Mouse (Mus musculus): ENCODE measurements around the gene Nup37. TPM values are rescaled to one million over a fixed set of nuclear protein-coding genes. Genes with fewer than 3 reads are reported as not detected.

Nup37 gene
- polyA plus RNA-seq, 1 experiment from 2014 or later: 88.1 TPM

Other genes with a start within 250 kb of the Nup37 start
- 0.20 TPM in 1 of 2 replicates, not detected in the other for gene Pmch, start 55.9 kb upstream of the Nup37 start, polyA plus RNA-seq (2015; fragmentation: Nextera tagmentation; extraction: Ambion mirVana)
- gene Parpbp, start 51 bp upstream of the Nup37 start, polyA plus RNA-seq (2015; fragmentation: Nextera tagmentation; extraction: Ambion mirVana): 9.1 and 10.4 TPM in 2 replicates
- 63.2 and 68.6 TPM in 2 replicates for gene Washc3, start 54.1 kb downstream of the Nup37 start, polyA plus RNA-seq (2015; fragmentation: Nextera tagmentation; extraction: Ambion mirVana)
- gene Dram1, start 232.1 kb downstream of the Nup37 start, polyA plus RNA-seq (2015; fragmentation: Nextera tagmentation; extraction: Ambion mirVana): 3.8 and 4.1 TPM in 2 replicates
- gene Gnptab, start 232.1 kb downstream of the Nup37 start, polyA plus RNA-seq (2015; fragmentation: Nextera tagmentation; extraction: Ambion mirVana): 15.9 and 16.3 TPM in 2 replicates